Mouse (Mus musculus) limb, embryonic 12.5 days (tissue): ENCODE results near the gene Spopl. TPM values are rescaled to one million over a fixed set of nuclear protein-coding genes. Genes with fewer than 3 reads are reported as not detected.
"Not testable (repeated sequence)": the region's sequence is repeated elsewhere in the genome, so short reads cannot be mapped to it uniquely, and the experiment has no call there.

Experiments
- ATAC-seq: fragments of 200-750 bp; cut with Nextera tagmentation; 2 replicates; pipeline ENCODE4 v1.8.0; 2017; ENCODE audit warnings: low read depth, moderate TSS enrichment; ENCODE audit not compliant: insufficient number of reproducible peaks, insufficient read depth, low FRiP score, low TSS enrichment
- H3K27ac ChIP-seq: fragments of 300-500 bp; sonication (generic); 2 replicates; pipeline ENCODE4 v1.5.1; 2016; ENCODE audit warnings: mild to moderate bottlenecking, moderate library complexity
- H3K27me3 ChIP-seq: fragments of 300-500 bp; sonication (generic); 2 replicates; pipeline ENCODE4 v1.6.1; 2016; ENCODE audit warnings: mild to moderate bottlenecking, moderate library complexity
- H3K36me3 ChIP-seq: fragments of 300-500 bp; sonication (generic); 2 replicates; pipeline ENCODE4 v1.6.1; 2016; ENCODE audit warnings: mild to moderate bottlenecking, moderate library complexity
- H3K4me1 ChIP-seq: fragments of 300-500 bp; sonication (generic); replicated peaks from 2 replicates; pipeline ENCODE4 v1.6.1; 2016
- H3K4me2 ChIP-seq: fragments of 300-500 bp; sonication (generic); 2 replicates; pipeline ENCODE4 v1.6.1; 2016; ENCODE audit warnings: mild to moderate bottlenecking, moderate library complexity
- H3K4me3 ChIP-seq: fragments of 300-500 bp; sonication (generic); replicated peaks from 2 replicates; pipeline ENCODE4 v1.5.1; 2016; ENCODE audit warnings: mild to moderate bottlenecking
- H3K9ac ChIP-seq: fragments of 300-500 bp; sonication (generic); replicated peaks from 2 replicates; pipeline ENCODE4 v1.6.1; 2016; ENCODE audit warnings: mild to moderate bottlenecking, moderate library complexity
- H3K9me3 ChIP-seq: fragments of 300-500 bp; sonication (generic); 2 replicates; pipeline ENCODE4 v1.6.1; 2016; ENCODE audit warnings: mild to moderate bottlenecking, moderate library complexity
- WGBS: fragments of 180-500 bp; shearing (Covaris S2); methylation state at CpG from one replicate; pipeline ENCODE4 v1.1.7; 2016; 5-methylcytosine and 5-hydroxymethylcytosine counted together
- polyA plus RNA-seq: library from polyadenylated mRNA; unstranded; fragments of >200 nt; fragmentation: Nextera tagmentation; extraction: Ambion mirVana; gene quantifications from 2 replicates; pipeline ENCODE4 v1.2.1, GENCODE M21; 2016

The Spopl gene
- polyA plus RNA-seq: 18.0 and 18.3 TPM in 2 replicates

GRCm38 (mm10) chr2:23571302-23572156 is at the start of gene Spopl:
Gene Spopl, minus strand, starts transcription at chr2:23572106.
- peak within 1 kb of the TSS; percentile 91 for H3K9ac ChIP-seq
- H3K9me3 ChIP-seq: no peaks in the 10 kb centered on the region
- no peaks in the 10 kb centered on the region for H3K36me3 ChIP-seq
- H3K27me3 ChIP-seq: peaks cover 6% of the 10 kb centered on the region; the same call in 1 of the 2 replicates
- ATAC-seq: peak; percentile 86
- H3K4me2 ChIP-seq: peak within 1 kb of the TSS; percentile 80
- H3K4me3 ChIP-seq: peak within 1 kb of the TSS; percentile 92
- peaks cover 11% of the 10 kb centered on the region for H3K4me1 ChIP-seq
- peak within 1 kb of the TSS; percentile 78 for H3K27ac ChIP-seq
- 2% methylated on average over 57 of the region's 58 CpGs for WGBS

- Histone ChIP-seq H3K36me3 (no peaks in the 10 kb centered on the region), H3K9me3 (no peaks in the 10 kb centered on the region), H3K27me3 (no peaks in the 10 kb centered on the region), H3K4me3 (no peak overlapping the region), H3K4me1 (no peaks in the 10 kb centered on the region), H3K9ac (no peak overlapping the region), H3K4me2 (no peak overlapping the region), H3K27ac (no peak overlapping the region)
- ATAC-seq: no peak
Measured at GRCm38 (mm10) chr2:23620128-23620527, 48.2 kb upstream of the Spopl start.

- no peaks in the 10 kb centered on the region for H3K36me3 ChIP-seq
- no peak overlapping the region for H3K9ac ChIP-seq
- no peaks in the 10 kb centered on the region for H3K9me3 ChIP-seq
- no peak overlapping the region for H3K4me3 ChIP-seq
- no peak for ATAC-seq
- H3K27me3 ChIP-seq: no peaks in the 10 kb centered on the region
- H3K27ac ChIP-seq: no peak overlapping the region
- H3K4me2 ChIP-seq: no peak overlapping the region
- H3K4me1 ChIP-seq: no peaks in the 10 kb centered on the region
Measured at GRCm38 (mm10) chr2:23617989-23618388, 46.1 kb upstream of the Spopl start.

DNA sequence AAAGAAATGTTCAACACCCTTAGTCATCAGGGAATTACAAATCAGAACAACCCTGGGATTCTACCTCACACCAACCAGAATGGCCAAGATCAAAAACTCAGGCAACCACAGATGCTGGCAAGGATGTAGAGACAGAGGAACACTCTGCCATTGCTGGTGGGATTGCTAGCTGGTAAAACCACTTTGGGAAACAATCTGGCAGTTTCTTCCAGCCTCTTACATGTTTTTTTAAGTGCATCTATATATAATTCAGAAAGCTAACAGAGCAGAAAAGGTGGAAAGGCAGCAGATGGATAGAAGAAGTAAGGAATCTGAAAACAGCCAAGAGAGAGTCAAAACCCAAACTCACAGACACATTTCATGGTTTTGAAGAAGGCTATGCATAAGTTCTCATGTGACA is 33.5 kb upstream of the Spopl start:
- ATAC-seq: no peak
- no peak overlapping the region for H3K9ac ChIP-seq
- no peak overlapping the region for H3K4me3 ChIP-seq
- no peaks in the 10 kb centered on the region for H3K36me3 ChIP-seq
- no peak overlapping the region for H3K27ac ChIP-seq
- no peak overlapping the region for H3K4me2 ChIP-seq
- no peaks in the 10 kb centered on the region for H3K4me1 ChIP-seq
- no peaks in the 10 kb centered on the region for H3K9me3 ChIP-seq
- H3K27me3 ChIP-seq: no peaks in the 10 kb centered on the region

DNA sequence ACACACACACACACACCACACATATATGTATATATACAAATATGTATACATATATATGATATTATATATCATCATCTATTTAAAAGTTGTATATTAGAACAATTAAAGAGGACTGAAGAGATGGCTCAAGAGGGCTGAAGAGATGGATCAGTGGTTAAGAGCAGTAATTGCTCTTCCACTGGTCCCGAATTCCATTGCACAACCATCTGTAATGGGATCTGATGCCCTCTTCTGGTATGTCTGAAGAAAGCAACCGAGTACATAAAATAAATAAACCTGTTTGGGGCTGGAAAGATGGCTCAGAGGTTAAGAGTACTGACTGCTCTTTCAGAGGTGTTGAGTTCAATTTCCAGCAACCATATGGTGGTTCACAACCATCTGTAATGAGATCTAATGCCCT is 16.9 kb upstream of the Spopl start:
- 49% methylated on average over 2 of the region's 2 CpGs for WGBS
- no peaks in the 10 kb centered on the region for H3K4me1 ChIP-seq
- H3K36me3 ChIP-seq: no peaks in the 10 kb centered on the region
- H3K9me3 ChIP-seq: no peaks in the 10 kb centered on the region
- H3K9ac ChIP-seq: no peak overlapping the region
- H3K4me3 ChIP-seq: no peak overlapping the region
- H3K27ac ChIP-seq: no peak overlapping the region
- no peaks in the 10 kb centered on the region for H3K27me3 ChIP-seq
- no peak overlapping the region for H3K4me2 ChIP-seq
- ATAC-seq: no peak

DNA sequence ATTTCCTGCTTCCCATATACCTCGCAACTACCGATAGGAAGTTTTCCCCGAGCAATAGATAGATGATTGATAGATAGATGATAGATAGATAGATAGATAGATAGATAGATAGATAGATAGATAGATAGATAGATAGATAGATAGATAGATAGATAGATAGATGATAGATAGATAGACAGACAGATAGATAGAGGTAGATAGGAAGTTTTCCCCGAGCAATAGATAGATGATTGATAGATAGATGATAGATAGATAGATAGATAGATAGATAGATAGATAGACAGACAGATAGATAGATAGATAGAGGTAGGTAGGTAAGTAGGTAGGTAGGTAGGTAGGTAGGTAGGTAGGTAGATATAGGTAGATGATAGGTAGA is 239 bp upstream of the Spopl start:
- not testable (repeated sequence) for H3K9me3 ChIP-seq, H3K36me3 ChIP-seq, ATAC-seq, H3K9ac ChIP-seq, H3K27ac ChIP-seq, H3K27me3 ChIP-seq
- 20% methylated on average over 4 of the region's 4 CpGs for WGBS
- Histone ChIP-seq H3K4me2 (peak overlapping the region; percentile 80), H3K4me3 (peak overlapping the region; percentile 92), H3K4me1 (peaks cover 11% of the 10 kb centered on the region)

DNA sequence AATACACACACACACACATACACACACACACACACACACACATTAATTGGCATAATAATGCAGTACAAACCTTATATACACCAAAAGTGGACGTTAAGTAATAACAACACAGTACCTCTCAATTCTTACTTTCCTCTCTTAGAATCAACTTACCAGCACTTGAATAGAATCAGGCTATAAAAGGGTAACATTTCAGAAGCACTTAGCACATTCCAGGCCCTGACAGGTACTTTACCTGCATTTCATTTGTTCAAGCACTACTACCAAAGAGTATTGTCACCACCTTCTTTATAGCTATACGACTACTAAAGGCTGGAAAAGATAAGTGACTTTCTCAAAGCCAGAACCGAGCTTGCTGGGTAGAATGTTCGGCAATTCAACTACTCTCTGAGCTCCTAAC is 1.3 kb downstream of the Spopl start:
- Histone ChIP-seq H3K4me3 (peak overlapping the region; percentile 92), H3K4me1 (peaks cover 11% of the 10 kb centered on the region), H3K36me3 (no peaks in the 10 kb centered on the region), H3K9ac (no peak overlapping the region), H3K4me2 (peak overlapping the region; percentile 80), H3K27me3 (peaks cover 6% of the 10 kb centered on the region; the same call in 1 of the 2 replicates), H3K27ac (no peak overlapping the region), H3K9me3 (no peaks in the 10 kb centered on the region)
- WGBS: 86% methylated on average over 4 of the region's 4 CpGs
- no peak for ATAC-seq

- Histone ChIP-seq H3K4me3 (no peak overlapping the region), H3K4me1 (peaks cover 11% of the 10 kb centered on the region), H3K36me3 (no peaks in the 10 kb centered on the region), H3K27ac (no peak overlapping the region), H3K9me3 (no peaks in the 10 kb centered on the region), H3K27me3 (0 out of 2 replicates have a peak, but pooled peaks cover 3% of the 10 kb centered on the region), H3K9ac (no peak overlapping the region), H3K4me2 (no peak overlapping the region)
- ATAC-seq: no peak
- WGBS: 93% methylated on average over 1 of the region's 1 CpGs
Measured at GRCm38 (mm10) chr2:23568775-23569174, 3.1 kb downstream of the Spopl start.

- H3K36me3 ChIP-seq: no peaks in the 10 kb centered on the region
- 86% methylated on average over 2 of the region's 2 CpGs for WGBS
- no peak for ATAC-seq
- 0 out of 2 replicates have a peak, but pooled peaks cover 3% of the 10 kb centered on the region for H3K4me1 ChIP-seq
- H3K4me3 ChIP-seq: no peak overlapping the region
- H3K4me2 ChIP-seq: no peak overlapping the region
- H3K27ac ChIP-seq: no peak overlapping the region
- H3K9me3 ChIP-seq: no peaks in the 10 kb centered on the region
- H3K9ac ChIP-seq: no peak overlapping the region
- H3K27me3 ChIP-seq: no peaks in the 10 kb centered on the region
Measured at GRCm38 (mm10) chr2:23565081-23565801, 6.7 kb downstream of the Spopl start.

DNA sequence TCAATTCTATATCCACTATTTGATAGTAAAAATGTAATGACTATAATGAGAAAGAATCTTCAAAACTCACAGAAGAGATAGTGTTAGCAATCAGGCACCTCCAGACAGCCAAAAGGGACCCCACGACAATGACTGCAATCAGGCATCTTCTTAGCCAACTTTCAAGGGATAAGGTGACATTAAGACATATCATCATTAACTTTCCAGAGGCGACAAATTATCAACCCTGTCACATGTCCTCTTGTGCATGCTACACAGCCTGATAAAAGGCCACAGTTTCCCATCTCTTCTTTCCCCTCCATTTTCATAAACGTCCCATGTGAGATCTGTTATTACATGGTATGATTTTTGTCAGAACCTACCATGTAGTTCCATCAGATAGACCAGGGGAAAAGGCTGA is 9.0 kb downstream of the Spopl start:
- Histone ChIP-seq H3K27ac (no peak overlapping the region), H3K4me2 (no peak overlapping the region), H3K9me3 (no peaks in the 10 kb centered on the region), H3K4me1 (no peaks in the 10 kb centered on the region), H3K27me3 (no peaks in the 10 kb centered on the region), H3K9ac (no peak overlapping the region), H3K36me3 (no peaks in the 10 kb centered on the region), H3K4me3 (no peak overlapping the region)
- WGBS: 91% methylated on average over 3 of the region's 3 CpGs
- no peak for ATAC-seq

DNA sequence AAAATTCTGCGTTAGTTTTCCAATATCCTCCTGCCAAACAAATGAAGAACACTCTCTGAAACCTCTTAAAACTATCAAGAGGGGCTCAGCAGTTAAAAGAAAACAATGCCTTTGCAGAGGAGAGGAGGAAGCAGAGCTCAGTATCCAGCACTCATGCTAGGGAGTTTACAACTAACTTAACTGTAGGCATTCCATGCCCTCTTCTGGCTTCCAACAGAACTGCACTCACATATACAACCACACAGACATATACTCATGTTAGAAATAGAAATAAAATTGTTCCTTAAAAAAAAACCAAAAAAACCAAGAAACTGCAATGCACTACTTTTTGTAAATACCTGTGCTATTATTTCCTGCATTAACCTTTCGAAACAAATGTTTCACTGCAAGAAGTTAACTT is 12.7 kb downstream of the Spopl start:
- Histone ChIP-seq H3K4me2 (no peak overlapping the region), H3K9me3 (no peaks in the 10 kb centered on the region), H3K4me3 (no peak overlapping the region), H3K36me3 (no peaks in the 10 kb centered on the region), H3K27ac (no peak overlapping the region), H3K9ac (no peak overlapping the region), H3K27me3 (no peaks in the 10 kb centered on the region), H3K4me1 (no peaks in the 10 kb centered on the region)
- WGBS: 91% methylated on average over 2 of the region's 2 CpGs
- no peak for ATAC-seq
